Mouse (Mus musculus) embryo, embryonic 11.5 days (tissue): Measurements from ENCODE around the gene Mrps15.

ENCODE experiments used
- DNase-seq: peaks from one replicate; pipeline ENCODE4 v3.0.0-alpha.2; 2012; ENCODE audit warnings: low read depth, low spot score

Mrps15 gene

DNA sequence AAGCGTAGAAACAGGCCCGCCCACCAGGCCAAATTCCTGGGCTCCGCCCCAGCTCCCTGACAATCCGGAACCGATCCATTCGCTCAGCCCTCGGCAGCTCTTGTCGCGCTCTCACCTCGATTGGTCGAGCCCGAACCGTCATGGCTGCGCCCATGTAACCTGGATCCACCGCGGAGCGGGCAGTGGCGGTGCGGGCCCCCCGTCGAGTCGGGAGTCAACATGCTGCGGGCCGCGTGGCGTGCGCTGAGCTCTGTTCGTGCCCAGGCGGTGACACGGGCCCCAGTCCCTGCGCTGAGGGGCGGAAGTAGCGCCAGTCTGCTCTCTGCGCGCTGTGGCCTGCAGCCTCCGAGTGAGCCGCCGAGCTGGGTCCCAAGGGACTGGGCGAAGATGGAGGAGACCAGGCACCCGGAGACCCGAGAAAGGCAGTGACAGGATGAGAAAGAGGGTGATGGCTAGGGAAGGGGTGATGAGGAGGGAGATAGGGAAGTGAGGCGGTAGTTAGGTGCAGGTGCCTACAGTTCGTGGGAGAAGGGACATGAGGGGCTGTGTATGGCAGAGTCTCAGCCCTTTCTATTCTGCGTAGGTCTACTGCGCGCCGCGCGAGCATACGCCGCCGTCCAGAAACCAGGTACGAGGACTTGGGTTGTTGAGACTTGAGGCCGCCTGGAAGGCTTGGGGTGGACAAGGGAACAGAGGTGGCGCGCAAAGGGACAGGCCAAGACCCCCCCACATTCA lies at the start of gene Mrps15:
Gene Mrps15 (plus strand): TSS at position 75 of the 735 bp plus-strand sequence.
- peak; percentile 80 for DNase-seq

DNA sequence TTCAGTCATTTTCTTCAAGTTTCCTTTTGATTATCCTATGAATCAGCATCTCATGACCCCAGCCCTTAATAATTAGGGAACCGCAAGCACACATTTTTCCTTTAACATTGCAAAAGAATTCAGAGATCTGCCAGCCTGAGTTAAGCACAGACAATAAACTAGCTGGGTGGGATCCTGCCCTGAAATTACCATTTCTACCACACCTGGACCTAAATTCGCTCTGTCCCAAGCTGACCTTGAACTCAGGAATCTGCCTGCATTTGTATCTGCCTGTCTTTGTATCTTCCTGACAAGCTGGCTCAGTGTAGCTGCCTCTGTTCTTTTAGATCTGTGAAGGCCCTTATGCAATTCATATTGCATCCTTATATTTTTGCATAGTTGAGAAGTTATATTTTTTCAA lies 48.9 kb upstream of the Mrps15 start:
- DNase-seq = no peak

DNA sequence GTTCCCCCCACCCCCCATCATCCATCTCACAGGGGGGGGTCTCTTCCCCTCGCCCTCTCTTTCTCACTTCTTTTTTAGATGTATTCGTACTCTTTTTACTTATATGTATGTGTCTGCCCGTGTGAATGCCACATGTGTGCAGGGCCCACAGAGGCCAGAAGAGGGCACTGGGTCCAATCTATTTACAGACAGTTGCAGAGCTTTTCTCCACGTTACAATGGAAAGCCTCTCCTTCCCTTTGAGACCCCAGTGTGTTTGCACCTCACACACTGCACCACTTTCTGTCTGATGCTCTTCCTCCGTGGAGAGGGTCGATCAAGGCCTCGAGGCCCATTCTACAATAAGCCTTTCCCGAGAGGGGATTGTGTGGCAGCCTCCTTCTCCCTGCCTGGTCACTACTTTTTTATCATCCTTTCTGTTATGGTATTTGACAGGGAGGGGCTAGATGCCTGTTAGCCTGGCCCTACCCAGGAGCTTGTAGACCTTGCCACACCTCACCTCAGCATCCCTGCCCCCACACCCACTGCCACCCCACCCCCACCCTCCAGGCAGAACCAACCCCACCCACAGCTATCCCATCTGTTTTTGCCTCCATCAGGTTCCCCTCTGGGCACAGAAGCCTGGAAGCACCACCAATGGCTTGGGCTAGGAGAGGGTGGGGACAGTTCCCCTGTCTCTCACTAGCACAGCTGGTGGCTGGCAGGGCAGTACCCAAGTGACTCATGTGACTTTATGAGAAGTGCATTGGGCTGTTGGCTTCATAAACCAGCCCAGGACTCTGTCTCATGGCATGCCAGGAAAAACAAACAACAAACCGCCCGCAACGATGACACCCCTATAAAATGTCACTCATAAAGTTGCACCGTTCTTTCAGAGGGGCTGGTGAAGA lies 45.2 kb upstream of the Mrps15 start:
- no peak for DNase-seq

DNA sequence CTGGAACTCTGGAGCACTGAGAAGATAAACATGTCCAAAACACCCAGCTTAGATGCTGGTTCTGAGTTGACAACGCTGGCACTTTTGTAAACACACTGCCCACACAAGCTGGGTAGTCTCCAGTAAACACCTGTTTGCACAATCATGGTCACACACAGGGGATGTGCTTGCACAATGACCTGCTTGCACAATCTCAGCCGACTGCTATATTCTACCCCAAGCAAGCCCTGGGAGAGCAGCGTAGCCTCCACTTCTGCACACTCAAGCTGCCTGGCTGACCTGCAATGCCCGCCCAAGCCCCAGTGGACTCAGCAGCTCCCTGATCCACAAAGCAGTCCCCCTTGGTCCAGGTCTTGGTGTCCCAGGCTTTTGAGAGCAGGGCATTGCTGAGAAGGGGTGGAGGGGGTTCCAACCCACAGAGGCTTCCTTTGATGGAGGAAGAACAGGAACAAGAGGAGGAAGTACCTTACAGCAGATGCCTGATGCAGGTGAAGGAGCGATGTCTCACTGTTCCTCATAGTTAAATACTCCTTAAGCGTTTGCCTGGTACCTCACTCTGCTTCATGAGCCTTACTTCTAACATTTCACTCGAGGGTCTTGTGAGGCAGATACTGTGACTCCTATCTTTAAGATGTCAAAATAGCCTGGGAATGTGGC lies 28.9 kb upstream of the Mrps15 start:
- no peak for DNase-seq

DNA sequence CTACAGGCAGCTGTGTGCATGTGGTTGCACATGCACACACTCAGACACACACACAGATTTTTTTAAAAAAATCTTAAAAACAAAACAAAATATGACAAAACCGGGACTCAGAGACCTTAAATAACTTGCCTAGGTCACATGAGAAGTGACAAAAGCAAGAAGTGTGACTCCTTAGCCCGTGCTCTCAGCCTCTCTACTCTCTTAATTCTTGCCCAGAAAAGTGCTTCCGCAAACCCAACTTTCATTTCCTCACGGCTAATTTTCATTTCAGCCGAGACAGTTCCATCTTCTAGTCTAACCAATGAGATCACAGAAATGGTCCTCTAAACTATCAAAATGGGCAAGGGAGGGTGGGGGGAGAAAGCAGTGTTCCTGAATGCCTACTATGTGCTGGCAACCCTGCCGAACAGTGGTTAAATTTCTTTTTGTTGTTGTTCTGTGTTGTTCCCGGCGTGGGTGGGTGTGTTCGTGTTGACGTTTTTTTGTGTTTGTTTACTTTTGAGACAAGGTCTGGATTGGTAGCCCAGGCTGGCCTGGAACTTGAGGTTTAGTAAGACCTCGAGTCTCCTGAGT lies 27.7 kb upstream of the Mrps15 start:
- DNase-seq = no peak

DNA sequence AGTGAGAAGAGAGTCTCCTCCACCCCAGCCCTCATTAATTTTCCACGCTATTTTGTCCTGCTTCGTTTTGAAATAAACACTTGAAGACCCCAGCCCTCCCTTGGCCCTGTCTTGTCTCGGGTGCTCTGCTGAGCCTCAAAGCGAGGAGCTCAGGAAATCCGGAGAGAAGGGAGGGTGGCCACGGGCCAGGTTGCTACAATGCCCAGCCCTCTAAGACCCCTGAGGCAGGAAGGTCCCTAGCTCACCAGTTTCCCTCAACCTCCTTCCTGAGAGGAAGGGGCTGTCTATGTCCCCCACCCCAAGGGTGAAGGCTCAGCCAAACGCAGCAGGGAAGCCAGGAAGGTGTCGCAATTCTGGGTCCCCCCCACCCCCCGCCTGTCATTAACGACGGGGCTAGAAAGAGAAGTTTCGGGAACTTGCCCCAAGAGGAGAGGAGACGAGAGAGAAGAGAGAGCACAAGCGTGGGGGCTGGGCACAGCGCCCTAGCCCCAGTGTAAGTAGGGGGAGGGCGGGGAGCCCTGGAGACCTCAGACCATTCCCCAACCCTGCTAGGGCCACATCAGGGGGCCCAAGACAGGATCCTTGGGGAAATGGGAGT lies 22.3 kb upstream of the Mrps15 start, which contains the start of gene Csf3r:
Gene Csf3r (plus strand): TSS at position 248 of the 598 bp plus-strand sequence.
- DNase-seq = no peak

DNA sequence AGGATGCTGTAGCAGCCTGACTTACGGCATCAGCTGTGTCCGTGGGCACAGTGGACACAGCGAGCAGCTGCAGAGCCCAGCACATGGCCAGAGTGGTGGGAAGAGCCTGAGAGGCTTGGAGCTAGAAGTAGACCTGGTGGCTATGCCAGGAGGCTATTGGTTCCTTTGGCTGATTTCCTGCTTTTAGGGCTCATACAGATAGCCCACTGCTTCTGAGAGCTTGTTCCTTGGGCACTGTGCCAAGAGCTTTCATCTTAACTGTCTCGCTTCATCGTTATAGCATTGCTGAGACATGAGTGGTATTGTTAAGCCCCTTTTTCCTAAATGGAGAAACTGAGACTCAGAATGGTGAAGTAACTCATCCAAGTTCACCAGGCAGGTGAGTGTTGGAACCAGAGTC lies 20.9 kb upstream of the Mrps15 start:
- no peak for DNase-seq

DNA sequence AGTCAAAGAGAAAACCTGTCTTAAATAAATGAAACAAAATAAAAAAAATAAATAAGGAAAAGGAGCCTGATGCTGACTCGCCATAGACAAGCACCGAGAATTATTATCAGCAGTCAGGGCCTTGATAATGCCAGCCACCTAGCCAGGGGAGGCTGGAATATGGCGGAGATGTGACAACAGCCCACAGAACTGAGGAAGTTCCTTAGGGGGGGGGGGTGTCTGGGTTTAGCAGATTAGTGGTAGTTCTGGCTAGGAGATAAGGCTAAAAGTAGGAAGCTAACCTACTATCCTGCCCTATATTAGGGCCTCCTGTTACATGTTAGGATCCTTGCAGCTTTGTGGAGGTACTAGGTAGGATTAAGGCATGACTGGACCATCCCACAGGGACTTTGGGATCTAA lies 18.7 kb upstream of the Mrps15 start:
- DNase-seq = no peak

DNA sequence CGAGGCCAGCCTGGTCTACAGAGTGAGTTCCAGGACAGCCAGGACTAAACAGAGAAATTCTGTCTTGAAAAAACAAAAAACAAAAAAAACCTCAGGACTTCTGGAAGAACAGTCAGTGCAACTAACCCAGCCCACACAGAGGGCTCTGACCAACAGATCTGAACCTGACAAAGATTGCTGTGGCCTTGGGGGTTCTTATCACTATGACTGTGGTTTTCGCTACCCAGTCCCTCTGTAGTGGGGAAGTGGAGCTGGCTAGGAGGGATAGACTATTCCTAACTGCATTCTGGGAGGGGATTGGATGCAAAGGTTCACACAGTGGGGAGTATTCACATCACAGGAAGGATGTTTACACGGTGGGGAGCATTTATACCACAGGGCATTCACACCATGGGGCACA lies 17.7 kb upstream of the Mrps15 start:
- no peak for DNase-seq

DNA sequence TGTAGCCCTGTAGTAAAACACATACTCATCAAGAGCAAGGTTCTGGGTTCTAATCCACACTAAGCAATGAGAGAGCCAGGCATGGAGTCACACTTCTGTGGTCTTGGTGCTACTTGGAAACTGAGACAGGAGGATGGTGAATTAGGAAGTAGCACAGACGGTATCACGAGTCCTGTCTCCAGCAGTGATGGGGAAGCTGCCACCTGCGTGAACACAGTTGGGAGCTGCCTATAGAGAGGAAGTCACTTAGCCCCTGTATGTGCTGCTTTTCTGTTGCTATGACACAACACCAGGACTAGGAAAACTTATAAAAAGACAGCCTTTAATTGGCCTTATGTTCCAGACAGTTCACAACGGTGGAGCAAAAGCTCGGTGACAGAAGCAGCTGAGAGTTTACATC lies 16.0 kb upstream of the Mrps15 start:
- no peak for DNase-seq

DNA sequence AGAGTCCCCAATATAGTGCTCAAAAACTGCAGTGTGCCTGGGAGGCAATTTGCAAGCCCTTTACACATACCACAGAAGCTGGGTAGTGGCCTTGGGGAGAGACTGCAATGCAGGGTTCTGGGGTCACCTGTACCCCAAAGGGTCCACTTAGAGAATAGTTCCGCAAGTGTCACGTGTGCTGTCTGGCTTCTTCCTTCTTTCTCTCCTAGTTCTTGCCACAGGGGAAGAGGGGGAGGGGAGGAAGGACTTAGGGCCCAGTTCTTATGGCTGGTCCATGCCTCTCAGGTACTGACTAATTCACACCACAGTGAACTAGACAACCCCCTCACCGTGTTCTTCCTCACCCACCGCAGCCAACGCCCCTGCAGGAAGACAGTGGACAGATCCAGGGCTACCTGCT lies 11.3 kb upstream of the Mrps15 start:
- DNase-seq = no peak

DNA sequence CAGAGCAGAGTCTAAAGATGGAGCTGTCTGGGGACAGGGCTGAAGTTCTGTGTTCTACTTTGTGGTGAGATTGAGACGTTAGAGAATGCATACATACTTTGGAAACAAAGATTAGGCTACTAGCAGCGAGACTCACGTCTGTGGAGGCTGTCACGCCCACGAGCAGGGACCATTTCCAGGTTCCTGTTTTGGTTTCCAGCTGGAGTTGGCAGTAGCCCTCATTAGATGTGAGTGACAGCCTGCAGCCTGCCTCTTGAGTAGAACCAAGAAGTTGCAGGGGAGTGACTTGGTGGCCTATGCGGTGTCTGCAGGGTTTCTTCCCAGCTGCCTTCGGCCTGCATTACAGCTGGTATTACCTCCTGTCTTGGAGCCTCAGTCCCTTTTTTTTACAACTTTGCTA lies 4.9 kb downstream of the Mrps15 start:
- no peak for DNase-seq

DNA sequence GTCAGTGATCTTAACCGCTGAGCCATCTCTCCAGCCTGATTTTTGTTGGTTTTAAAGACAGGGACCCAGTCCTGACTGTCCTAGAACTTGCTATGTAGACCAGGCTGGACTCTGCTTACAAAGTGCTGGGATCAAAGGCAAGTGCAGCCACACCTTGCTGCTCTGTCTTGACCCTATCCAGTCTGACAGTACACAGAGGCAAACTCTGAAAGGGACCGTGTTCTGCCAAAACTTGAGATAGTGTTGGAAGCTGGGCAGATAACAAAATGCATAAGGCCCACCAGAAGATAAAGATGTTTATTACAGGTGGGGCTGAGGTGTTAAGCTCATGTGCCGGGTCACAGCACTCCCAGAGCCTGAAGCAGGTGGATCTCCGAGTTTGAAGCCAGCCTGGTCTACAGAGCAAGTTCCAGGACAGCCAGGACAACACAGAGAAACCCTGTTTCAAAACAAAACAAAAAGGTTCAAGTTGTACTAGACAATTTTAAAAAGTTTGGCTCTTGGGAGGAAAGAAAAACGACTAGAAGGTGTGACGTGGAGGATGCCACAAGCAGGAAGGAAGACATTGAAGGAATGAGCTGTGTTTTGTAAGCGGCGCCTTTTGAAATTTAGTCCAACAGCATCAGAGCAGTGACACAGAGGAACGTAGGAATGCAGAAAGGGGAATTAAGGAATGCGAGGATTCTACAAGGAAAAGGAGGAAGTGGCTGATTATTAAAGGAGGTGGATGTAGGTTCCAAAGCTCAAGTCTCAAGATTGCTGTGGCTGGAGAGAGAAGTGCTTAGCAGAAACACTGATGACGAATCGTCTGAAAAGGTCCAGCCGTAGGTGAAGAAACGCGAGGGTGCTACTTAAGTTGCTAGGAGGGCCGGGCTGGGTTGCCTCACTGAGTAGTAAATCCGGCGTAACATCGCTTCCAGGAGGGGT lies 10.7 kb downstream of the Mrps15 start:
- peak; percentile 11 for DNase-seq

DNA sequence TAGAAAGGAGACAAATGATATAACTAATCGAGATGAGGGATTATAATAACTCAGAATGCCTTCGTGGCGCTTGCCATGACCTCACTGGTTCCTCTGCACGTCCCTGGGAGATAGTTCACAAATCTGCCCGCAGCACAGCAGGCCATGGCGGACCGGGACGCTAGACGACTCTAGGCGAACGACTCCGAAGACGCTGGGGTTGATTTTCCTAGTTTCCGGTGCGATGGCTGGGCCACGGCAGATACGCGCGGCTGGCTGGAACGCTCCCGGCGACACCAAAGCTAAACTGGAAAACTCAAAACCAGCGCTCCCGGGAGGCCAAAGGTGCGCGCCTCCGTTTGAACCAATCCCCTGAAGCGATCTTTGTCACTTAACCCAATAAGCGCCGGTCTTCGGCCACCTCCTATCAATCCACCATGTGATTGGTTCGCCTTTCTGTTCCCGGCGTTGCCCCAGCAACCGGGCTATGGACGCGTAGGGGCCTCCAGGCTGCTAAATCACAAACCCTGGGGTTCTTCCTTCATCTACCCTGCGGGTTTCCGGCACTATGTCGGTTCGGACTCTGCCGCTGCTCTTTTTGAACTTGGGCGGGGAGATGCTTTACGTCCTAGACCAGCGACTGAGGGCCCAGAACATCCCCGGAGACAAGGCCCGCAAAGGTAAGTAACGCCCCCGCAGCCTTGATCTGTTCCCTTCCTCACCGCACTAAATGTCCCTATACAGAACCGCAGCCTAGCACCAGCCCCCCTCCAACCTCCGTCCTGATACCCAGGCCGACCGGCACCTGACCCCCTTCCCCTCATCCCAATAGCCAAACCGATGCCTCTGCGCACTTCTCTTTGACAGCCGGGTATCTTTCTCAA lies 11.6 kb downstream of the Mrps15 start, which contains the start of gene Oscp1:
Gene Oscp1 (plus strand): TSS at position 432 of the 863 bp plus-strand sequence.
- DNase-seq = peak; percentile 90

DNA sequence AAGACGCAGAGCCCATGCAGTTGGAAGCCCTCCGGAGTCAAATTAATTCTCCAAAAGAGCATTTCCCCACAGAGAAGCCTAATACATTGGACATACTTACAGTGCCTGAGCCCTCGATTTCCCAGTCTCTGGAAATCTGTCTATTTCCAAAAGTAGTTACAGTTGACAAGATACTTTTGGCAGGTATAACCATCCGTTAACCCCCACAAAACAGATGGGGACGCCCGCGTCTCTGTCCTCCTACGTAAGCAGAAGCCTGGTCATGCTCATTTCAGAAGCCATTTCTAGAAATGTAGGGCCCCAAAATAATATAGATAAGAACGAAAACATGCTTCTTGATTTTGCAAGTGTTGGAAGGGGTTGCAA lies 12.3 kb downstream of the Mrps15 start:
- DNase-seq = no peak

DNA sequence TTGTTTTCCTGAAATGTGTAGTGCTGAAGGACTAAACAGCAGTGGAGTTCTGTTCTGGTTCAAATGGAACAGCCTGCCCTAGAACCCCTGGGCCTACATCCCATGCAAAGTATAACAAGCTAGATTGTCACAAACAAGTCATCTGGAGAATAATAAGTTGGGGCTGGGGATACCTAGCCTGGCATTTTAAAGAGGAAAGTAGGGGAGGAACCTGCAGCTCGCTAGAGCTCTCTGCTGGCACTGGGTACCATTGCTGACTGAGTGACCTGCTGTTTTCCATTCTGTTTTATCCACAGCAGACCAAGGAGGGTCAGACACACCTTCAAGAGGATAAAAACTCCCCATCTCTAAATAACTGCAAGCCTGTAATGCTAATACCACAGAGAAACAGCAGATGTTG lies 16.1 kb downstream of the Mrps15 start:
- DNase-seq = no peak

DNA sequence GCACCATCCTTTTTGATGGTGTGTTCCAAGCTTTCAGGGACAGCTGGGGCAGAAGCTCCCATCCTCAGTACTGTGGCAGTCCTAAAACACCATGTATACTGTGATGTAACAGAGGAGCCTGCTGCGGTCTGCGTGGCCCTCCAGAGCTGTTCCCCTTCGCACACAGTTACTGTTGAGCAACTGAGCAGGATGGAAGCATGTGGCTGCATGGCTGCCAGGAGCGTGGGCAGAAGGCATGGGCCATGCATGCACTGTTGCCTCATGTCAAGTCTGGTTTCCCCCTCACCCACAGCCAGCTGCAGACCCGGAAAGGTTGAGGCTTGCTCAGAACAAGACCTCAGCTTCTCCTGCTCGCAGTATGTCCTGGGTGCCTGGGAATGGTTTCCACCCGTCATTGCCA lies 18.5 kb downstream of the Mrps15 start:
- DNase-seq = no peak

DNA sequence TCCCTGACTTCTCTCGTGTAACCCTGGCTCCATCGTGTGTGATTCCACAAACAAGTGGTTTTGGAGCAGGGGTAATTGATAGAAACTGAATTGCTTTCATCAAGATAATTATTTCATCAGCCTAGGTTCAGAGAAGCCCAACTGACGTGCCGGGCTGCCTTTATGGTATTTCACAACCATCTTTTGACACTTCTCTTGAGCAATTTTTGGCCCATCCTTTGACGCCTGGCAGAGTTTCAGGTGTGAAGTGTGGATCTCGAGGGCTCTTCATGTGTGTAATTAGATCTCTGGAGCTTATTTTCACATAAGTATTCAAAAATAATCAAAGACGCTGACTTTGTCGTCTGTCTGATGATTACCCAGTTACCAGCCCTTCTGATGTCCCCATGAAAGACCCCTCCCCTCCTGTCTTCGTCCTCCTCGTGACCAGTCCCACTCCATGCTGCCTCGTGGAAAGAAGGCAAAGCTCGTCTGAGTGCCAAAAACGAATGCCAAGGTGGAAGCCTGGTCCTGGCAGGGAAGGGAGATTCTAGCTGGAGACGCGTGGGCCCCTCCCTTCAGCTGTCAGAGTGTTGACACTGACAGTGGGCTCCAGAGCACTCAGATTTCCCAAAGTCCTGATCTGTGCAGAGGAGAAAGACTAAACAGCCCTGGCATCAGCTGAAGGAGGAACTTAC lies 20.8 kb downstream of the Mrps15 start:
- DNase-seq = no peak

DNA sequence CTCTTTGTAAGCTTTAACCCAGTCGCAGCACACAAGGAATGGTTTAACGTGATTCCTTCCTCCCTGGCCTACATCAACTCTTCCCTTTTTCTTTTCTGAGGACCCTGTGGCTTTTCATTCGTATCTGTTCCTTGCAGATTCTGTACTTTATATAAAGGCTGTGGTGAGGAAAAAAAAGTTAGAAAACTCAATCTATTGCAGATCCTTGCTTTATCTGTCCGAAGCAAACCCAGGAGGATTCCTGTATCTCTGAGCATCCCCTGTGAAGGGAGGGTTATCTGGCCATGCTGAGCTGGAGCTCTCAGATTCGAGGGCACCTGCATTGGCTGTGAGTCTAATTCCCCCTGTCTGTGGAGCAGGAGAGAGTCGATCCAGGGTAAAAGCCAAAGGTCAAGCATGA lies 22.1 kb downstream of the Mrps15 start:
- no peak for DNase-seq
